Mouse (Mus musculus) retina, adult 2 months (tissue): ENCODE measurements around the gene Orm2.
"Not testable (repeated sequence)": the region's sequence is repeated elsewhere in the genome, so short reads cannot be mapped to it uniquely, and the experiment has no call there.

Experiments used
- DNase-seq: peaks from one replicate; pipeline ENCODE4 v3.0.0-alpha.2; 2012; ENCODE audit warnings: low read depth, low spot score

Orm2 gene

DNA sequence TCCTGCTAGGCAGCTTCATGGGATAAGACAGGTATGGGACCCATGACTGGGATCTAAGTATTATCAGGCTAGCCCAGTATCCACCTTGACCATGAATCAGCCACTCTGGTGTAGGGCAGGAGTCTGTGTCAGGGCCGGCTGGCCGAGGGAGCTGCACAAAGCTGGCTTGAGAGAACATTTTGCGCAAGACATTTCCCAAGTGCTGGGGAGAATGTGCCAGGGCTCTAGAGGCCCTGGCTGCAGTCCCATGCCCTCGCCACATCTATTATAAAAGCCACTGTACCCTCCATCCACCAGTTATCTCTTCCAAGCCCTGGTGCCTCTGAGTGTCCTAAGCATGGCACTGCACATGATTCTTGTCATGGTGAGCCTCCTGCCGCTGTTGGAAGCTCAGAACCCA, at the start of gene Orm2:
TSS of gene Orm2 (plus strand) at position 300 of the 400 bp plus-strand sequence.
- no peak for DNase-seq

DNA sequence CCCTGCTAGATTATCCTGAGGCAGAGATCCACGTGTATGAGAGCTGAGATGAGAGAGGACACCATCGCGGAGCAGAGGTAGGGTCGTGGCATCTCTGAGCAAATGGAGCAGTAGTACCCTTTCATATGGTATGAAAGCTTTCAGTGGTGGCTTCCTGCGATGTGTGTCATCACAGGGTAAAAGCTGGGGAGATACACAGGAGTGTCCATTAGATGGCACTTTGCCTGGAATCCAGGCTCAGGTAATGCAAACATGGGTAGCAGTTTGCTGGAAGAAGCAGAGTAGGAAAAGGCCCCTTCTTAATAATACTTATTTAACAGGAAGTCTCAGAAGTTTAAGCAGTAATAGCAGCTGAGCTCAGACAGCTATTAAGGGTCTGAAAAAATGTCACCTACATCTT, 48.2 kb upstream of the Orm2 start:
- no peak for DNase-seq

DNA sequence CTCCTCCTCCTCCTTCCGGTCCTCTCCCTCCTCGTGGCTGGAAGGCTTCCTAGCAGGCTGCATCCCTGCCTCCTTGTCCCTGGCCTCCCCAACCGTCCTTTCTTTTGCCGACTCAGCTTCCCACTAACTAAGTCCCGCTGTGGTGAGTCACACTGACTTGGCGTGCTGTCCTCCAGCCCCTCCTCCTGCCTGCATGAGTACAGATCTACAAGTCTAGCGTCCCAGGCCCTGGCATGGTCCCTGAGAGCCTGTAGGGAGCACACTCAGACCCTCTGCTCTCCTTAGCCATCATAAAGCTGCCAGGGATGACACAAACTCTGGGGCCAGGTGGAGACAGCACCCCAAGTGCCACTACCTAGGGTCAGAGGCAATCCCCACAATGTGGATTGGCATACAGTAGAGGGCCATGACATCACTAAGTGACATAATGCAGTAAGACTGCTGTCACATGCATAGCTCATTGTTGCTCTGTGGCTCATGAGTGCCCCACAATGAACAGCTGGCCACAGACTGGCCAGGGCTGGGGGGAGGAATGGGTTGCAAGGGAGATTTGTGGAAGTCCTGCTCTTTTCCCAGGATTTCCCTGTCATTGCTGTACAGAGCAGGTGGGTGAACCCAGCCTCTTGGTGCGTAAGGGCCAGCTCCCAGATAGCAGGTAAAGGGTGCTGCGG, 46.0 kb upstream of the Orm2 start:
- DNase-seq = no peak

DNA sequence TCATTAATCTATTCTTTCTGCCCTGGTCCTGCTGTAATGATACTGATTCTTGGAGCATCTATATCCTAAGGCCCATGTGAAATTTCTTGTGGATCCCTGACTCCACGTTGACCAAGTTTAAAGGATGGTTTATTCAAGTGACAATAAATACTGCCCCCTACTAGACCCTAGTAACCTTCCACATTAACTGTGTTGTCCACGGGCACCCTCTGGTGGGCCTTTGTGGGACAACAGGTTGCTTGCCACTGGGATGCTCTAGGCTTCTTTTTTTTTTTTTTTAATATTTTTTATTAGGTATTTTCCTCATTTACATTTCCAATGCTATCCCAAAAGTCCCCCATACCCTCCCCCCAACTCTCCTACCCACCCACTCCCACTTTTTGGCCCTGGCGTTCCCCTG, 42.7 kb upstream of the Orm2 start:
- DNase-seq = not testable (repeated sequence)

DNA sequence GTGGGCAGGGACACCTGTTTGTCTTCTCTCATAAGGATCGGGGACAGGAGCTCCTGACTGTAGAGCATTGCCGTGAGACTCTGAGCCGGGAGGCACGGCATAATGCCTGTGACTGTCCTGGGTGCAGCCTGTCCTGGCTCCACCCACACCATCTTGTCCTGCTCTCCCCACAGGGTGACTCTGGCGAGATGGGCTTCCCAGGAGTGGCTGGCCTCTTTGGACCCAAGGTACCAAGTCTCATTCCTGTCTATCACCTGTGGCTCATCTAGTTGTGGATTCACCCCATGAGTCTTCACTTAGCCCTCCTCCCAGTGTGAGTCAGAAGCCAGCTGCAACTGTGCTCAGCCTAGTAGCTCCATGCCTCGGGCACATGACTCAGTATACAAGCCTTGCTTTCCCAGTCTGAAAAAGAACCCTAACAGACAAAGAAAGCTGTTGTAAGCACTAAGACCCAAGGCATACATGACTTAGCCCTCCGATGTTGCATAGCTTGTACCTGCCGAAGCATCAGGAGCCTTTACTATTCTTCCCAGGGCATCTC, 38.9 kb upstream of the Orm2 start:
- DNase-seq = no peak

DNA sequence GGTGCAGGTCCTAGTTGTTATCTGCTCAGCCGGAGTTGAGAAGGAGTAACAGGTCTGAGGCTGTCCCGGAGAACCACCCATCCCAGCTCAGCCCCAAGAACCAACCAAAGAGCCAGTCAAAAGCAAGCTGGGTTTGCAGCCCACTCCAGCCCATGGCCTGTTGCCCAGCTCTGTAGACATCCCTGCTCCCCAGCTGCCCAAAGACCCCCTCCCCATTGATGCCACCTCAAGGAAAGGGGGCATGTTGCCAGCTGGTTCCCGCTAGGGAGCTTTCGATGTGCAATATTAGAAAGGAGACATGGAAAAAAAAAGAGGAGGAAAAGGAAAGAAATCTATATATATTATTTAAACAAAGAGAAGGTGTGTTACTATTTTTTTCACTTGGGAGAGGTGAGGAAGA, 28.8 kb upstream of the Orm2 start:
- no peak for DNase-seq

DNA sequence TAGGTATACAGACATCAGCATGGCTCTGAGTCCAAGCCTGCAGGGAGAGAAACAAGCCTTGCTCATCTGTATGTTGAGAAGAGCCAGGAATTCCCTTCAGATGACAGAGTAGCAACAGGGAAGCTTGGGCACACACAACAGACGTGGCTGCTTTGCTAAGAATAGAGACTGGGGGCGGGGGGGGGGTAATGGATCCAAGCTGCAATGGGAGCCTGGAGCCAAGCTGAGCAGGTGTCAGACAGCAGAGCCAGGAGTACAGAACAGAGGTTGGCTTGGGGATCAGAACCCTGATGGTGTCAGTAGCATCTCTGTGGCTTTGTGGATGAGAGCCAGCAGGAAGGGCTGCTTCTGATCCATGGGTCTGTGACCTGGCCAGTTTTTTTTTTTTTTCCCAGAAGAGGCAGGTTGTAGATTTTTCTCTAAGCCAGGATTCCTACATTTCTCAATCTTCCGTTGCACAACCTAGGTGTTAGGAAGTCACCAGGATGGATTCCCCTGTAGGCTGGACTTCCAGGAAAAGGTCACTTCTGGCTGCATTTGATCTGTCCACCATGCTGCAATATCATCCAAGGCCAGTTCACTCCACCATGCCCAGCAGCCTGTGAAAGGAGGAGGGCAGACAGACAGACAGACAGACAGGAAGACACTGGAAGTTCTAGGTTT, 23.7 kb upstream of the Orm2 start:
- DNase-seq = no peak

DNA sequence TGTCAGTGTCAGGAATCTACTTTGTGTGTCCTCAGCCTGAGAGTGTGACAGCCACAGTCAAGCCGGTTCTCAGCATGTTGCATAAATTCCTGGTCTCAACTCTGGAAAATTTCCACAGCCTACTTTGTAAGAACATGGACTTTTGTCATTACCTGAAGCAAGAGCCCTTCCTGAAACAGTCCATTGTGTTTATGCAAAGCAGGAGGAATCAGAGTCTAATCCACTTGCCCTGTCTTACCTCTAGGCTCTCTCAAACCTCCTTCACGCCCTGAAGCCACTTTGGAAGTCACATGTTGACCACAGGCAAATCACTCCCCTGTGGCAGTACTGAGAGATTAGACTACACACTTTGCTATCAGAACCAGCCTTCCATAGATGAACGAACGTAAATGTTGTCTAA, 19.8 kb upstream of the Orm2 start:
- DNase-seq = no peak

DNA sequence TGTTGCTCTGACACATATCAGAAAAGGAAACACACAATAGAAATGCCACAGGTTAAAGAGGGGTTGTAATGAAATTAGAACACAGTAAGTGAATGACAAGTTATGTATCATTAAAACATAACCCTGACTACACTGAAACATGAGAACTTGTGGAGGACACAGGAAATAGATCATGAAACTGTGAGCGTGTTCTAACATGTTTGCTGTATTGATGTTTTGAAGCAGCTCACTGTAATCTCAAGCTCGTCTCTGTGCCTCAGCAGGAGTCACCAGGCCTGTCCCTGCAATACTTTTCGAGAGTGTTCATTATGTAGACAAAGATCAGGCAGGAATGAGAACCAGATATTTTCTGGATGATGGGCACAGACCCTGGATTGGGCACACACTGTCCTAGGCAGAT, 18.6 kb upstream of the Orm2 start:
- DNase-seq = no peak

DNA sequence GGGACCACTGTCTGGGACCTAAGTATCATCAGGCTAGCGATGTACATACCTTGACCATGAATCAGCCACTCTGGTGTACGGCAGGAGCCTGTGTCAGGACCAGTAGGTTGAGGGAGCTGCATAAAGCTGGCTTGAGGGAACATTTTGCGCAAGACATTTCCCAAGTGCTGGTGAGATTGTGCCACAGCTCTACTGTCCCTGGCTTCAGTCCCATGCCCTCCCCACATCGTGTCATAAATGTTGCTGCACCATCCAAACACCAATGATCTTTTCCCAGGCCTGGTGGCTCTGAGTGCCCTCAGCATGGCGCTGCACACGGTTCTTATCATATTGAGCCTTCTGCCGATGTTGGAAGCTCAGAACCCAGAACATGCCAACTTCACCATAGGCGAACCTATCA, 18.0 kb upstream of the Orm2 start, which contains the start of gene Orm1:
TSS of gene Orm1 (plus strand) at position 266 of the 400 bp plus-strand sequence.
- DNase-seq = no peak

DNA sequence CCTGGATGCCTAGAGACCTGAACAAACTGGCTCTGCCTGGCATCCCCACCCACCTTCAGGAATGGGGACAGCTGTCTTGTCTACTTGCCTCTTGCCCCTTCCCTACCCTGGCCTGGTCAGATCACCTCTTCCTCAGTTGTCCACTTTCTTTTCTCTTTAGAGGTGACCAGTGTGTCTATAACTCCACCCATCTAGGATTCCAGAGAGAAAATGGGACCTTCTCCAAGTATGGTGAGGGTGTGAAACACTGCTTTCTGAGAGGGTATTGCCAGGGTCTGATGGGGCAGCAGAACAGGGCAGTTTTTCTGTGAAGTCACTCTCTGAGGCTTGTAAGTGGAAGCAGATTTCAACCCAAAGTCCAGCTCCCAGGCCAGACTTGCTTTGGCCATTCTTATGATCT, 17.0 kb upstream of the Orm2 start:
- DNase-seq = no peak

DNA sequence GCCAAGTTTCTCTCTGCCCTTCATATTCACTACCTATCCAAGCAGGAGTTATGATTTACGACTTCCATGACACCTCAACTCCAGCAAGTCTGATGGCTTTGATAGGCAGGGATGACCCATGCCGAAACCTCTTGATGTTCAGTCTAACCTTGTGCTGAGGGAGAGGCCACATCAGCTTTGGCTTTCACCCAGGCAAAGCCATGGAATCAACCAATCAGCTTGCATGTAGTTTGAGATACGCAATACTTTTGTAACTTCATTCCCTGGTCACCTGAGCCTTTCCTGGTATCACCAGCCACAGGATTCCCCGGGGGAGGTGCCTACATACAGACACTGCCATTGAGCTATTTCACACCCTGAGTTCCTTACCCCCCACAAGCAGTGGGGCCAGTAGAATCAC, 15.6 kb upstream of the Orm2 start:
- no peak for DNase-seq

DNA sequence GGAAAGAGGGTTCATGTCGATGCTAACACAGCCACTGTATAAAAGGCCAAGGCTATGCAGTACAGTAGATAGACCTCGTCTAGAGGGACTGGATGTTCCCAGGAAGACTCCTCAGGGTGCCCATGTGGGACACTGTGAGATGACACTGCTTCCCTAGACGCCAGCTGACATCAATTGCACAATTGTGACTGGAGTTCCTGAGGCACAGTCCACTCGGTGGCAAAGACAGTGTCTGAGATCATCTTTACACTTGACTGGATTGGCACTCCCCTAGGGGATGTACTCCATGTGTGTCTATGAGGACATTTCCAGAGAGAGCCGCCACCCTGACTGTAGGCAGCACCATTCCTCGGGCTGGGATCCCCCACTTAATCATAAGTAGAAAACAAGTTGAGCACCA, 13.7 kb upstream of the Orm2 start:
- no peak for DNase-seq

DNA sequence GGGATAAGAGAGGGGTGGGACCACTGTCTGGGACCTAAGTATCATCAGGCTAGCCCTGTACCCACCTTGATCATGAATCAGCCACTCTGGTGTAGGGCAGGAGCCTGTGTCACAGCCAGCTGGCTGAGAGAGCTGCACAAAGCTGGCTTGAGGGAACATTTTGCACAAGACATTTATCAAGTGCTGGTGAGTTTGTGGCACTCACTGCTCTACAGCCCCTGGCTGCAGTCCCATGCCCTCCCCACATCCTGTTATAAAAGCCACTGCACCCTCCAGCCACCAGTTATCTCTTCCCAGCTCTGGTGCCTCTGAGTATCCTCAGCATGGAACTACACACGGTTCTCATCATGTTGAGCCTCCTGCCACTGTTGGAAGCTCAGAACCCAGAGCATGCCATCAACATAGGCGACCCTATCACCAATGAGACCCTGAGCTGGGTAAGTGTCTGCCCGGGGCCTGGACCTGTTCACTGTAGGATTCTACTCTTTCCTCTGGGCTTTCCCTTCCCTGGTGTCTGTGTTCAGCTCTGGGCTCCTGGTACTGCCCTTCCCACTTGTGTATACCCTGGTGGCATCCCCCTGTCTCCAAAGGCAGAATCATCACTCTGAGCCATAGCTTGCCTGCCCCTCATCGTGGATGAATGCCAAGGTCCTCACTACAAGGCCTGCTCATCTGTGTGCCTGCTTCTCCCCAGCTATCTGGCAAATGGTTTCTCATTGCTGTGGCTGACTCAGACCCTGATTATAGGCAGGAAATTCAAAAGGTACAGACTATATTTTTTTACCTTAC, 6.2 kb upstream of the Orm2 start, which contains the start of gene Orm3:
TSS of gene Orm3 (plus strand) at position 286 of the 789 bp plus-strand sequence.
- DNase-seq = no peak

DNA sequence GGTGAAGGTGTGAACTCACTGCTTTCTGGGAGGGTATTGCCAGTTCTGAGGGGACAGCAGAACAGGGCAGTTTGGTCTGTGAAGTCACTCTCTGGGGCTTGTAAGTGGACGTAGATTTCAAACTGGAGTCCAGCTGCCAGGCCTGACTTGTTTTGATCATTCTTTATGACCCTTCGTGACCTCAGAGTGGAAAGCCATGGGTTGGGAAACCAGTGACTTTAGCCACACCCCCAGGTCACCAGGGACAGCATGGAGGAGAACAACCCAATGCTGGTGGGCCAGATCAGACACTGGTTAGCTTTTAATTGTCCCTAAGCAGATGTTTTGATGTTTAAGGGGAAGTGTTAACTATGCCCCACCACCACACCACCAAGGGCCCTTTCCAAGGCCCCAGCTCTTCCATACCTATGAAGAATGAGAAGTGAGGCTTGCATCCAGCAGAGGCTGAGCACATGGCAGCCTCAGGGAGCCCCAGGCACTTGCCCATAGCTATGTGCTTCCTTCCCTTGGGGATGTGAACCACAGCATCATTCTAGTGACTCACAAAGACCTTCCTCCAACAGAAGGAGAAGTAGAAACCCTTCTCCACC, 5.2 kb upstream of the Orm2 start:
- no peak for DNase-seq

DNA sequence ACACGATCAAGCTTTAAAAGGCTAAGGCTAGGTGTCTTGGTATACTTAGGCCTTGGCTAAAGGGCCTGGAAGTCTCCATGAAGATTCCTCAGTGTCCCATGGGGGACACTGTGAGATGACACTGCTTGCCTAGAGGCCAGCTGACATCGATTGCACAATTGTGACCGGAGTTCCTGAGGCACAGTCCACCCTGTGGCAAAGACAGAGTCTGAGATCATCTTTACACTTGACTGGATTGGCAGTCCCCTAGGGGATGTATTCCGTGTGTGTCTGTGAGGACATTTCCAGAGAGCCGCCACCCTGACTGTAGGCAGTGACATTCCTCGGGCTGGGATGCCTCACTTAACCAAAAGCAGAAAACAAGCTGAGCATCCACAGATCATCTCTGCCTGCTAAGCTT, 2.4 kb upstream of the Orm2 start:
- DNase-seq = no peak

DNA sequence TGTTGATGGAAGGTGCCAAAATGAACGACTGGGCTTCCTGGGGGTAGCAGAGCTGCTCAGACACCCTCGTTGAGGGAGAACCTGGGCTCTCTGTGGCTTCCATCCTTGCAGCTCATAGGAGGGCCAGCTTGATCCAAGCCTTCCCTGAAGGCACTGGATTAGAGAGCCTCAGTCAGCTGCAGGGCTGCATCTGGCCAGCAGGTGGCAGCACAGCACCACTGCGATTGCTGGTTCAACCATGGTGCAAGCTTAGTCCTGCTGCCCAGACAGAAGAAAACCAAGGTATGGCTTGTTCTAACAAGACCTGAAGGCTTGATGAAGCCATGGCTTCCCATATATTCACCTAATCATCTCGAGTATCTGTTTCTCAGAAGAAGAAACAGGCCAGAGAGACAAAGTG, 6.3 kb downstream of the Orm2 start:
- DNase-seq = peak; percentile 73

DNA sequence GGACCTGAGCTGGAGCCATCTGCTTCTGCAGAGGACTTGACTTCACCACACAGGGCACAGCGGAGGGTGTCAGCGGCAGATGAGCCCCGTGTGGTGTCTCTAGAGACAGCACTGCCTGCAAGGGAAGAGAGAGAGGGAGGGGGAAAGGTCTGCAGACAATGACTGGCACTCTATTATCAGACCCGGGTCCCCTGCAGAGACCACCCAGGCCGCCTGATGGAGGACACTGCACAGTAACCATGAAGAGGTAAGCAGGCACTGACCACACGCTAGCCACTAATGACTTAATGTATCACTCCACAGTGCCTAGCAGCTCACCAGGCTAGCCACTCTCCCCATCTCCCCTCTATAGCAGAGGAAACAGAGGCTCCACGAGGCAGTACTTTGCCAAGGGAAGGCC, 8.6 kb downstream of the Orm2 start:
- DNase-seq = no peak

DNA sequence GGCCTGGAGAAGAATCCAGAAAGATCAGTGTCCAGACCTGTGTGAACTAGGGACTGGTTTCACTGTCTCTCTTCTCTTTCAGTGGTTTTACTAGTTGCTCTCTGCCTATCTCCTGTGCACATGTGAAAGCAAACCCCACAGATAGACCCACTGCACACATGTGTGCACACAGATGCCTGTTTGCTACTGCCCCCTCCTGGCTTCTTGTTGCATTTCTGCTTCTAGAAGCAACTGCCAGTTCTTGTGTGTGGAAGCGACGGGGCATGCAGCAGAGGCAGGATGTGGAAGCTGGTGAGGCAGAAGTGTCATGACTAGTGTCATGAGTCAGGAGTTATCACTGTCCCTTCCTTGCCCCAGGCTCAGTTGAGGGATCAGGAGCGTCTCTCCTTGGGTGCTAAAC, 9.6 kb downstream of the Orm2 start:
- no peak for DNase-seq

DNA sequence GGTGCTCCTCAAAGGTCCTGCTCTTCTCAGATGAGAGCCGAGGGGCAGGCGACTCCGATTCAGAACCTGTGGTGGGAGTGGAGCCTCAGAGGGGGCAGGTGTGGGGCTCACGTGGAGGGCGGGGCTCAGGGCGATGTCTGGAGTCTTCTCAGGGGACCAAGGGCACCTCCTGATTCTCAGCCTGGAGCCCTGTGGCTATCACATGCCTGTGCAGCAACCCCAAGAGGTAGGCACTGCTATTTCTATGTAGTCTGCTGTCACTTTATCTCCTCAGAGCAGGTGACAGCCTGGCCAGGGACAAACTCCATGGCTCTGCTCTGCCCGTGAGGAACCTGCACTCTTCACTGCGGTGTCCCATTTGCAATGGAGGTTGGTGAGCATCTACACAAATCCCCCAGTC, 11.2 kb downstream of the Orm2 start:
- DNase-seq = no peak

DNA sequence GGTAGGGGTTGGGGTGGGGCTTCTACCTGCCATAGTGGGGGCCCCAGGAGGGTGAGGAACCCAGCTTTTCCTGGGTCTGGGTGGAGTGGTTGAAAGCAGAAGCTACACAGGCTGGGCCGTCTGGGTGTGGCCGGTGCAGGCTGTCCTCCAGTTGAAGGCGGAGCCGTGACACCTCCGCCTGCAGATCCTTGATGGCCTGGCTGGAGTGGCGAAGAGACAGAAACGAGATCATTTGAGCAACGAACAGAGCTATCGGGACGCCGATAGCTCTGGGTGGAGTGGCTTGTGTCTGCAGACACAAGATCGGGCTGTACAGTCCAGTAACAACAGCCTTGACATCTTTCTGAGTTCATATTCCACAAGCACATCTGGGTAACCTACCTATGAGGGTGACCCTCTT, 12.1 kb downstream of the Orm2 start:
- DNase-seq = no peak

DNA sequence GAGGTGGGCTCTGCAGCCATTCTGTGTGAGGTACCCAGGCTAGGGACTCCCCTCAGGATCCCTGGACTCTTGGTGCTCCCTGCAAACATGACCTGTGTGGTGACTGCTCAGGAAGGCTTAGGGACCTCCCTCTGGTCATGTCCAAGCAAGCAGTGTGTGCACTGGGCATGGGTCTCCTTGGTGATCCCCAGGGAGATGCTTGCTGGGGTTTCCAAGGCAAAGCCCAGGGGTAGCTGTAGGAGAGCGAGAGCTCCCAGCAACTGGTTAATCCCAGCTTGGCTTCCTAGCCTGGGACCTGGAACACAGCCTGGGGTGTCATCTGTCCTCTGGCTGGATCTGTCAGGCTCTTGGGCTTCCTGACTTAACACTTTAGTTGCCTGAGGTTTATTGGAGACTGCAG, 13.1 kb downstream of the Orm2 start:
- DNase-seq = no peak
